Mouse (Mus musculus): ENCODE measurements around the gene Cxcr3.

DNA sequence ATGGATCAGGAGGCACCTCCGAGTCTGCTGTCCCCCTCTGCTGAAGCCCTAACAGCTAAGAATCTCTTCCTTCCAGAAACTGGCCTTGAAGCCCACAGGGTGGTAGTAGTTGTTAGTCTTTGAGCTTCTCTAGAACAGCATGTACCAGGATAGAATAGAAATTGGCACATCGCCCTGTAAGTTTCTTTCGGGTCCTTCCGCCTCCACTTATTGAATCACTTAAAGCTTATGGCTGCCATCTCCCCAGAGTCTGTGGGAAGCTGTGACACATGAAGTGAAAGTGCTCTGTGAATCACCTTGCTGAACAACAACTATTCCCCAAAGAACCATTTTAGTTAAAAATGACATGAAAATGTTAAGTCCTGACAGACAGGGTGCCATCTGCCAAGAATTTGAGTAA is 31.0 kb upstream of the Cxcr3 start:
- no peak for TF ChIP-seq CTCF (IDR thresholded peaks at IDR 0.05; ENCODE audit: insufficient read depth, low read depth, low read length)
- TF ChIP-seq POLR2A (IDR thresholded peaks at IDR 0.05; ENCODE audit: insufficient read depth, low read depth, low read length) = no peak

Measured in olfactory bulb, adult 2 months (tissue).